8 mouse cellular contexts compared by ENCODE assay signal in the genomic region with DNA sequence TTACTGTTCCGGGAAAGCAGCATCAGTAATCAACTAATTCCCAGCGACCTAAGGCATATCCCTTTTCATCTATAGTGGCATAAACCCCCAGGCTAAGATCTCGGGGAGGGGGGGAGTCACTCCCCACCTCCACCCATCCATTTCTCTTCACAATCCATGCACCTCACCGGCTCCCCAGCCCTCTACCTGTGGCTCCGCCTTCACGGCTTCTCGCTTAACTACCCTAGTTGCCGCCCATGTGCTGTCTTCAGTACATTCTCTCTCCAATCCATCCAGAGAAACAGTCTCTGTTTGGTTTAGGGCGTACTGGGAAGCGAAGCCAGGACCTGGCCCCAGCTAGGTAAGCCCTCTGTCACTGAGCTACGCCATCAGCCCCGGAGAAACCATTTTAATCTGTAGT. TPM values are rescaled to one million over a fixed set of nuclear protein-coding genes. Genes with fewer than 3 reads are reported as not detected.
DNase-seq lines count a peak whose midpoint lies in the region; ATAC-seq and TF ChIP-seq lines count a peak whose summit lies in the region.

No protein-coding gene starts in this region.

- H3K9ac ChIP-seq in lung, postnatal 0 days (replicated peaks; ENCODE audit: low read depth): no peak overlapping the region
- 0 out of 2 replicates have a peak overlapping the region, but pooled peaks have one; percentile 18 for H3K9ac ChIP-seq in forebrain, postnatal 0 days
- peak overlapping the region; percentile 32; the same call in 1 of the 2 replicates for H3K9ac ChIP-seq in stomach, embryonic 16.5 days (ENCODE audit: low read length)

- H3K9me3 ChIP-seq in lung, postnatal 0 days (ENCODE audit: low read length): no peaks in the 10 kb centered on the region
- H3K9me3 ChIP-seq in forebrain, postnatal 0 days (ENCODE audit: low read length): no peaks in the 10 kb centered on the region
- no peaks in the 10 kb centered on the region for H3K9me3 ChIP-seq in stomach, embryonic 16.5 days (replicated peaks; ENCODE audit: control insufficient read depth, low read length)

- peak; percentile 13 for DNase-seq in lung, postnatal 0 days (ENCODE audit: low spot score)
- DNase-seq in lung, postnatal 36 days: no peak
- DNase-seq in forebrain, postnatal 0 days: no peak
- peak; percentile 14 to 43 for DNase-seq in kidney, postnatal 4 days
- DNase-seq in frontal cortex, postnatal 14 days (ENCODE audit: low spot score in 2 of 2): no peak
- DNase-seq in gastrocnemius, postnatal 4 days (ENCODE audit: low spot score in 2 of 2): no peak

- ATAC-seq in lung, postnatal 0 days: no peak
- ATAC-seq in forebrain, postnatal 0 days: no peak
- ATAC-seq in stomach, embryonic 16.5 days (ENCODE audit: insufficient read depth, low FRiP score): no peak
- ATAC-seq in frontal cortex, adult (ENCODE audit: low TSS enrichment): no peak

- H3K4me1 ChIP-seq in lung, postnatal 0 days (ENCODE audit: insufficient read depth, low read depth, low read length): no peaks in the 10 kb centered on the region
- peaks cover 14% of the 10 kb centered on the region for H3K4me1 ChIP-seq in forebrain, postnatal 0 days (ENCODE audit: insufficient read depth)
- H3K4me1 ChIP-seq in stomach, embryonic 16.5 days (ENCODE audit: control insufficient read depth, insufficient read depth, low read length): 0 out of 2 replicates have a peak, but pooled peaks cover 3% of the 10 kb centered on the region

- no peak overlapping the region for H3K4me3 ChIP-seq in lung, postnatal 0 days (ENCODE audit: low read depth, low read length)
- H3K4me3 ChIP-seq in forebrain, postnatal 0 days (ENCODE audit: low read depth, low read length): peak overlapping the region; percentile 90
- peak overlapping the region; percentile 22 for H3K4me3 ChIP-seq in stomach, embryonic 16.5 days (replicated peaks; ENCODE audit: low read length)

- H3K27me3 ChIP-seq in lung, postnatal 0 days (replicated peaks; ENCODE audit: insufficient read depth, low read length): peaks cover 4% of the 10 kb centered on the region; the same call in 1 of the 2 replicates
- no peaks in the 10 kb centered on the region for H3K27me3 ChIP-seq in forebrain, postnatal 0 days (ENCODE audit: insufficient read depth, low read length)
- H3K27me3 ChIP-seq in stomach, embryonic 16.5 days (ENCODE audit: control insufficient read depth, insufficient read depth, low read length): 0 out of 2 replicates have a peak, but pooled peaks cover 3% of the 10 kb centered on the region

- 18% methylated on average over 12 of the region's 12 CpGs for WGBS in lung, postnatal 0 days
- 11% methylated on average over 12 of the region's 12 CpGs for WGBS in forebrain, postnatal 0 days
- 8% methylated on average over 12 of the region's 12 CpGs for WGBS in stomach, embryonic 16.5 days

- TF ChIP-seq EP300 in lung, postnatal 0 days (IDR thresholded peaks at IDR 0.05): no peak

- TF ChIP-seq CTCF in lung, postnatal 0 days (IDR thresholded peaks at IDR 0.05): no peak
- TF ChIP-seq CTCF in forebrain, postnatal 0 days (IDR thresholded peaks at IDR 0.05; ENCODE audit: low read depth): no peak

- no peaks in the 10 kb centered on the region for H3K36me3 ChIP-seq in lung, postnatal 0 days (ENCODE audit: insufficient read depth, low read length)
- no peaks in the 10 kb centered on the region for H3K36me3 ChIP-seq in forebrain, postnatal 0 days (ENCODE audit: insufficient read depth)
- no peaks in the 10 kb centered on the region for H3K36me3 ChIP-seq in stomach, embryonic 16.5 days (ENCODE audit: control insufficient read depth, insufficient read depth, low read length)

- no peak overlapping the region for H3K27ac ChIP-seq in lung, postnatal 0 days (ENCODE audit: low read length)
- H3K27ac ChIP-seq in forebrain, postnatal 0 days (ENCODE audit: low read depth, low read length): no peak overlapping the region
- H3K27ac ChIP-seq in stomach, embryonic 16.5 days (ENCODE audit: low read length): no peak overlapping the region

- peak overlapping the region; percentile 96; the same call in 1 of the 2 replicates for H3K4me2 ChIP-seq in lung, postnatal 0 days (replicated peaks; ENCODE audit: low read depth, low read length)
- peak overlapping the region; percentile 76 for H3K4me2 ChIP-seq in forebrain, postnatal 0 days (ENCODE audit: low read depth)
- H3K4me2 ChIP-seq in stomach, embryonic 16.5 days (ENCODE audit: low read depth, low read length): peak overlapping the region; percentile 99

RNA-seq across cellular contexts. Expression of gene Dmxl2, which starts 1.4 kb away (rescaled TPM):
- 4.8 and 5.1 TPM in 2 replicates for polyA plus RNA-seq in lung, postnatal 0 days (2015; fragmentation: Nextera tagmentation; extraction: Ambion mirVana)
- total RNA-seq in forebrain, postnatal 0 days (2014; rRNA removed): 108 and 129 TPM in 2 replicates
- 23.6 and 39.7 TPM in 2 replicates for polyA plus RNA-seq in forebrain, postnatal 0 days (2015; fragmentation: Nextera tagmentation; extraction: Ambion mirVana)
- 3.6 and 4.0 TPM in 2 replicates for polyA plus RNA-seq in stomach, embryonic 16.5 days (2015; fragmentation: Nextera tagmentation; extraction: Ambion mirVana)
- total RNA-seq in gastrocnemius, postnatal 4 days (2021): 1 to 10 TPM; 7.1 to 8.7 TPM

RNA-seq across cellular contexts. Expression of gene Sh2d7, which starts 35.9 kb away (rescaled TPM):
- polyA plus RNA-seq in lung, postnatal 0 days (2015; fragmentation: Nextera tagmentation; extraction: Ambion mirVana): not detected in 2 replicates
- not detected in 2 replicates for total RNA-seq in forebrain, postnatal 0 days (2014; rRNA removed)
- 0.05 TPM in 1 of 2 replicates, not detected in the other for polyA plus RNA-seq in forebrain, postnatal 0 days (2015; fragmentation: Nextera tagmentation; extraction: Ambion mirVana)
- not detected in 2 replicates for polyA plus RNA-seq in stomach, embryonic 16.5 days (2015; fragmentation: Nextera tagmentation; extraction: Ambion mirVana)
- total RNA-seq in gastrocnemius, postnatal 4 days (2021): not detected

RNA-seq across cellular contexts. Expression of gene Cib2, which starts 57.1 kb away (rescaled TPM):
- polyA plus RNA-seq in lung, postnatal 0 days (2015; fragmentation: Nextera tagmentation; extraction: Ambion mirVana): 6.2 and 7.5 TPM in 2 replicates
- total RNA-seq in forebrain, postnatal 0 days (2014; rRNA removed): 56.7 and 61.2 TPM in 2 replicates
- 66.5 and 72.5 TPM in 2 replicates for polyA plus RNA-seq in forebrain, postnatal 0 days (2015; fragmentation: Nextera tagmentation; extraction: Ambion mirVana)
- polyA plus RNA-seq in stomach, embryonic 16.5 days (2015; fragmentation: Nextera tagmentation; extraction: Ambion mirVana): 7.5 and 8.5 TPM in 2 replicates
- 10 to 100 TPM; 18.5 to 24.5 TPM for total RNA-seq in gastrocnemius, postnatal 4 days (2021)

Comparison
In these comparisons a context has a peak if more than half of its experiments do, and no peak if none do; other contexts are left out.
1. DNase-seq: peak in lung, postnatal 0 days (single experiment) and kidney, postnatal 4 days (2 of 2); none in lung, postnatal 36 days (single experiment), forebrain, postnatal 0 days (single experiment), frontal cortex, postnatal 14 days (0 of 2) and gastrocnemius, postnatal 4 days (0 of 2).
2. Peak in every context shown above with its lines, with median percentiles within 50 percentile points of each other: H3K4me2 ChIP-seq.